Mouse (Mus musculus) lung, postnatal 25 days (tissue): ENCODE results near the gene Gm17651.

ENCODE experiments used
- DNase-seq: peaks from one replicate; pipeline ENCODE4 v3.0.0; 2022; ENCODE audit warnings: low spot score

Gene Gm17651

GRCm38 (mm10) chr3:97629941-97630340 lies 44.6 kb downstream of the Gm17651 start:
- DNase-seq: no peak

GRCm38 (mm10) chr3:97628391-97629001 lies 46.0 kb downstream of the Gm17651 start, which contains the start of gene Fmo5:
Fmo5 (plus strand) TSS chr3:97628804.
- peak; percentile 87 for DNase-seq

GRCm38 (mm10) chr3:97627893-97628292 lies 46.6 kb downstream of the Gm17651 start:
- DNase-seq: no peak

- DNase-seq: no peak
Measured at GRCm38 (mm10) chr3:97624611-97625010, 49.9 kb downstream of the Gm17651 start.
